Mouse (Mus musculus) liver, embryonic 11.5 days (tissue): ENCODE data around the gene Gm5431. TPM values are rescaled to one million over a fixed set of nuclear protein-coding genes. Genes with fewer than 3 reads are reported as not detected.

Experiments used
- ATAC-seq: fragments of 200-750 bp; cut with Nextera tagmentation; replicated peaks from 2 replicates; pipeline ENCODE4 v1.8.0; 2017; ENCODE audit warnings: moderate number of reproducible peaks, mild to moderate bottlenecking, moderate TSS enrichment, moderate library complexity; ENCODE audit not compliant: low FRiP score
- DNase-seq: peaks from one replicate; pipeline ENCODE4 v3.0.0-alpha.2; 2017; ENCODE audit warnings: low spot score
- H3K27ac ChIP-seq: fragments of 300-500 bp; sonication (generic); 2 replicates; pipeline ENCODE4 v1.5.1; 2014; ENCODE audit warnings: mild to moderate bottlenecking, low read depth, low read length, control low read depth
- H3K27me3 ChIP-seq: fragments of 300-500 bp; sonication (generic); replicated peaks from 2 replicates; pipeline ENCODE4 v1.6.1; 2014; ENCODE audit warnings: low read length, mixed read lengths; ENCODE audit not compliant: control insufficient read depth, insufficient read depth
- H3K36me3 ChIP-seq: fragments of 300-500 bp; sonication (generic); 2 replicates; pipeline ENCODE4 v1.6.1; 2014; ENCODE audit warnings: mild to moderate bottlenecking, low read length, moderate library complexity, mixed read lengths; ENCODE audit not compliant: control insufficient read depth, insufficient read depth
- H3K4me1 ChIP-seq: fragments of 300-500 bp; sonication (generic); replicated peaks from 2 replicates; pipeline ENCODE4 v1.6.1; 2014; ENCODE audit warnings: low read length, mixed read lengths; ENCODE audit not compliant: control insufficient read depth, insufficient read depth
- H3K4me2 ChIP-seq: fragments of 300-500 bp; sonication (generic); 2 replicates; pipeline ENCODE4 v1.6.1; 2014; ENCODE audit warnings: mild to moderate bottlenecking, control low read depth, moderate library complexity
- H3K4me3 ChIP-seq: fragments of 300-500 bp; sonication (generic); 2 replicates; pipeline ENCODE4 v1.5.1; 2014; ENCODE audit warnings: low read depth, low read length, control low read depth
- H3K9ac ChIP-seq: fragments of 300-500 bp; sonication (generic); 2 replicates; pipeline ENCODE4 v1.6.1; 2014; ENCODE audit warnings: low read depth, low read length, control low read depth
- H3K9me3 ChIP-seq: fragments of 300-500 bp; sonication (generic); 2 replicates; pipeline ENCODE4 v1.6.1; 2016; ENCODE audit warnings: low read length, inconsistent platforms, mixed read lengths; ENCODE audit not compliant: control insufficient read depth
- WGBS: fragments of 180-500 bp; shearing (Covaris S2); extraction: QIAGEN DNeasy Blood & Tissue Kit; methylation state at CpG from one replicate; pipeline ENCODE4 v1.1.7; 2014; 5-methylcytosine and 5-hydroxymethylcytosine counted together
- polyA plus RNA-seq: library from polyadenylated mRNA; unstranded; fragments of >200 nt; fragmentation: Nextera tagmentation; extraction: Ambion mirVana; gene quantifications from 2 replicates; pipeline ENCODE4 v1.2.1, GENCODE M21; 2014

Gm5431 gene
- polyA plus RNA-seq, 1 experiment from 2014 or later: 0.30 TPM

DNA sequence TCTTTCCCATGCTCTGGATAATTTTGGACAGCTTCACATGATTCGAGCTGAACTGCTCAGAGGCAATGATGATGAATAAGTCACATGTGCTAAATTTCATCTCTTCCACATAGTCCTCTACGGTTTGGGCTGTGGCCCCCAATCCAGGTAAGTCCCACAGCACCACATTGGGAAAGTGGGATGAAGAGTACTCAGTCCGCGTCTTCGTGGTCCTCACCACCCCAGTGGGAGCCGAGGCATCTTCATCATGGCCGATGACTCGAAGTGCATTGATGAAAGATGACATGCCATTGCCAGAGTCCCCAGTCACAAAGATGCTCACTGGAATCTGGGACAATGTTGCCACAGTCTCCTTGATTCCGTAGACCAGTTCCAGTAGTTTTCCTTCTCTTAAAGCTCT lies 35.5 kb downstream of the Gm5431 start:
- Histone ChIP-seq H3K4me3 (no peak overlapping the region), H3K9me3 (no peaks in the 10 kb centered on the region), H3K4me2 (no peak overlapping the region), H3K9ac (no peak overlapping the region), H3K27me3 (no peaks in the 10 kb centered on the region), H3K36me3 (peaks cover 2% of the 10 kb centered on the region; the same call in 1 of the 2 replicates), H3K4me1 (peaks cover 18% of the 10 kb centered on the region), H3K27ac (no peak overlapping the region)
- ATAC-seq: no peak
- no peak for DNase-seq
- whole genome bisulfite sequencing: 94% methylated on average over 9 of the region's 9 CpGs

DNA sequence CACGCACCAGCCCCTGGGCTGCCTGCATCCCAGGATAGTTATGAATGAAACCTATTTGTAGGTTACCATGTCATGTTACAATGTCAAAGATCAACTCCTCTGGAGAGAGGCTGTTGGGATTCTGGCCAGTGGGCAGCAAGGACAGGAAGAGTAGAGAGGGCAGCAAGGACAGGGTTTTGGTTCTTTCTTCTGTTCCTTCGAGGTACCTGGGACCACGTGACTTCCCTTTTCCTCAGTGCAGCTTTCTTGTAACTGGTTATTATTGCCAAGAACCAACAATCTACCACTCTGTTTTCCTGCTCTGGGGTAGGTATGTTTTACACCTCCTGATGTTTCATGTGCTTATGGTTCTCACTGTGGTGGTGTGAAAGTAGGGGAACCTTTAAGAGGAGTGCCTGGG lies 38.2 kb downstream of the Gm5431 start:
- H3K27me3 ChIP-seq: 0 out of 2 replicates have a peak, but pooled peaks cover 3% of the 10 kb centered on the region
- ATAC-seq: no peak
- H3K4me3 ChIP-seq: no peak overlapping the region
- H3K4me2 ChIP-seq: no peak overlapping the region
- WGBS: 74% methylated on average over 3 of the region's 3 CpGs
- H3K4me1 ChIP-seq: peaks cover 4% of the 10 kb centered on the region; the same call in 1 of the 2 replicates
- H3K27ac ChIP-seq: no peak overlapping the region
- H3K9ac ChIP-seq: no peak overlapping the region
- no peak for DNase-seq
- H3K36me3 ChIP-seq: peaks cover 2% of the 10 kb centered on the region; the same call in 1 of the 2 replicates
- H3K9me3 ChIP-seq: no peaks in the 10 kb centered on the region

DNA sequence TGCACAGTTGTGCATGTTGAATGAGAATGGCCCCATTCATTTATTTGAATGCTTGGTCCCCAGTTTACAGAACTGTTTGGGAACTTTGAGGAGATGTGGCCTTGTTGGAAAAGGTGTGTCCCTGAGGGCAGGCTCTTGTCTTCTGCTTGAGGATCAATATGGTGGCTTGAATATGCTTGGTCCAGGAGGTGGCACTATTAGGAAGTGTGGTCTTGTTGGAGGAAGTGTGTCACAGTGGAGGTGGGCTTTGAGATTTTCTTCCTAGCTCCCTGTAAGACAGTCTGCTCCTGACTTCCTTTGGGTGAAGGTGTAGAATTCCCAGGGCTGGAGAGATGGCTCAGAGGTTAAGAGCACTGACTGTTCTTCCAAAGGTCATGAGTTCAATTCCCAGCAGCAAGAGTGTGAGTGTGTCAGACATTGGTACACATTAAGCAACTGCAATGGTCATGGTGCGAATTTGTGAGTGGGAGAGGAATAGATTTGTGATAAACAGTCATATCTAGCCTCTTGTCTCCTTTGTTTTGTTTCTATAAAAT lies 39.2 kb downstream of the Gm5431 start:
- Histone ChIP-seq H3K27me3 (0 out of 2 replicates have a peak, but pooled peaks cover 3% of the 10 kb centered on the region), H3K27ac (no peak overlapping the region), H3K9ac (no peak overlapping the region), H3K4me3 (no peak overlapping the region), H3K4me1 (peaks cover 6% of the 10 kb centered on the region; the same call in 1 of the 2 replicates), H3K4me2 (no peak overlapping the region), H3K9me3 (no peaks in the 10 kb centered on the region), H3K36me3 (peaks cover 2% of the 10 kb centered on the region; the same call in 1 of the 2 replicates)
- no peak for DNase-seq
- ATAC-seq: no peak
- WGBS: 76% methylated on average over 1 of the region's 1 CpGs

DNA sequence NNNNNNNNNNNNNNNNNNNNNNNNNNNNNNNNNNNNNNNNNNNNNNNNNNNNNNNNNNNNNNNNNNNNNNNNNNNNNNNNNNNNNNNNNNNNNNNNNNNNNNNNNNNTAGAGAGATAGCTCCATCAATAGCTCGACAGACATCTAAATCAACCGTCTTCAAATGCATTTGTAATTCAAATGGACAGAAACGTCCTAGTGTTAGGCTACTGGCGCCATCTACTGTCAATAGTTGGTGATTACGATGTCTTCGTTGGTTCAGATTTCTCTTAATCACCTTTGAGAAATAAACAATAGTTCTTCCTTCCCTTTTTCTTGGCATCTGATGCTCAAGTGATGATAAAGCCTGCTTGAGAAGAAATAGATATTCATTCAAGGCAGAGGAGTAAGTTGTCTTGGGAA lies 43.0 kb downstream of the Gm5431 start:
- under 1% methylated on average over 6 of the region's 6 CpGs for WGBS
- no peak for ATAC-seq
- Histone ChIP-seq H3K27ac (no peak overlapping the region), H3K4me2 (peak overlapping the region; percentile 95), H3K9me3 (no peaks in the 10 kb centered on the region), H3K4me1 (peaks cover 13% of the 10 kb centered on the region; the same call in 1 of the 2 replicates), H3K36me3 (no peaks in the 10 kb centered on the region), H3K9ac (no peak overlapping the region), H3K4me3 (no peak overlapping the region), H3K27me3 (0 out of 2 replicates have a peak, but pooled peaks cover 3% of the 10 kb centered on the region)
- DNase-seq: no peak

DNA sequence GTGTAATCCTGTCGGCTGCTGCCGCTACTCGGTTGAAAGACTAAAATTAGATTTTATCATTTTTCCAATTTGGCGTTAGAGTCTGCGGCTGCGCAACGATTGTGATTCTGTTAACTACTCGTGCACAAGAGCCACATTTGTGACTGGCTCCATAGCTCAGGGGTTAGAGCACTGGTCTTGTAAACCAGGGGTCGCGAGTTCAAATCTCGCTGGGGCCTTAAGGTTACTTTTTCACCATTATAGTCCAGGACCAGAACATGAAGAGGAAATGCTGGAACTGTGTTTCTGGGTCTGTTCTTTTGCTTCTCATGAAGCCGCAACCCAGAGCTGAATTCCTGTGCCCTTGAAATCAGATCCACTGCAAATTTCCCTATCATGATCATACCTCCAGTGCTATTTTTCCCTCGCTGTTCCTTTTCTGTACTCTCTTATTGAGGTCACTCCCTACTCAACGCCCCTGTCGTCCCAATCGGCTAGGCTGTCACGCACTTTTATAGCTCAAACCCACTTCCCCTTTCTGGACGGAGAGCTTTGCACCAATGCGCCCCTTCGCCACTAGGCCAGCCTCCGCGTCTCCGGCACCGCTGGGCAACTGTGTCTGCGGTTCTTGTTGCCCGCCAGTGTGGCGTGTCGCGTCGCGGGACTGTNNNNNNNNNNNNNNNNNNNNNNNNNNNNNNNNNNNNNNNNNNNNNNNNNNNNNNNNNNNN lies 48.4 kb downstream of the Gm5431 start:
- Histone ChIP-seq H3K4me1 (peaks cover 22% of the 10 kb centered on the region; the same call in 1 of the 2 replicates), H3K36me3 (no peaks in the 10 kb centered on the region), H3K9ac (peak overlapping the region; percentile 58), H3K27me3 (peaks cover 8% of the 10 kb centered on the region), H3K4me3 (peak overlapping the region; percentile 64), H3K27ac (0 out of 2 replicates have a peak overlapping the region, but pooled peaks have one; percentile 16), H3K4me2 (peak overlapping the region; percentile 95), H3K9me3 (no peaks in the 10 kb centered on the region; the same call in 1 of the 2 replicates)
- DNase-seq (peak; percentile 88), ATAC-seq (peak; percentile 67)
- WGBS: under 1% methylated on average over 31 of the region's 31 CpGs

DNA sequence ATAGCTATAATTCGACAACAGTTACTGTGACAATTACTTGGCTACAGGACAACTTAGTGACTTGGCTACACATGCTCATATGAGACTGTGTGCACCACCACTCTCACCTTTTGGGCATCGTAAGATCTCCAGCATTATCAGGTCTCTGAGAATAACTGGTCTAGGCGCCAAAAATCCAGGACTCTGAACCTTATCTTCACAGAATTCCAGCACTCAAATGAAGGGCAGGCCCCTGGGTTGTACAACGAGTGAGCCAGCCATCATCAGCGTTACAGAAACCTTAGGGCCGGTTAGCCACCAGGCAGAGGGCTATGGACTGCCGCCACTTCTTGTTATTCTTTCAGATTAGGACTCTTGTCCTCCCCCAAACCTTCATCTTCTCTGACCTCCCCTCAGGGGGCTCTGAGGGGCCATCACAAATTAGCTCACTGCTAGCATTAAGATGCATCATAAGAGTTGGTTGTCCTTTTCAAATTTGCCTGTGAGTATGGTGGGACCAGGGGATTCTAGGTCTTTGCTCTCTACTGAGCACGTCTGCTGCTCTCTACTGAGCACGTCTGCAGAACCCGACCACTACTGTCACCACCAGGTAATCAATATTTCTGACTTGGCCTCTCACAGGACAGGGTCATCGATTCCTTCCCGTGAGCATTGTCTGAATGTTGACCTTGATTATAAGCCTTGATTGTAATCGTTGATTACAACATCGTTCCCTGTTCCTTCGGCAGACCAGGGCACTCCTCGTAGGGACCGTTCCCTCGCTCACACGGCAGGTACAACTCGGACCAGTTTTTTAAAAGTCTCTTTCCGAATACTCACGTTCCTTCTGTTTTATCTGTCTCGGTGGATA lies 49.2 kb downstream of the Gm5431 start:
- DNase-seq: peak; percentile 64
- H3K4me1 ChIP-seq: peaks cover 16% of the 10 kb centered on the region; the same call in 1 of the 2 replicates
- no peak overlapping the region for H3K27ac ChIP-seq
- peaks cover 8% of the 10 kb centered on the region for H3K27me3 ChIP-seq
- H3K4me2 ChIP-seq: peak overlapping the region; percentile 95
- peak overlapping the region; percentile 58; the same call in 1 of the 2 replicates for H3K9ac ChIP-seq
- 8% methylated on average over 23 of the region's 23 CpGs for WGBS
- no peak for ATAC-seq
- no peaks in the 10 kb centered on the region; the same call in 1 of the 2 replicates for H3K9me3 ChIP-seq
- H3K36me3 ChIP-seq: no peaks in the 10 kb centered on the region
- peak overlapping the region; percentile 64 for H3K4me3 ChIP-seq

- Histone ChIP-seq H3K9me3 (no peaks in the 10 kb centered on the region; the same call in 1 of the 2 replicates), H3K9ac (no peak overlapping the region), H3K4me3 (peak overlapping the region; percentile 64), H3K27ac (no peak overlapping the region), H3K4me2 (peak overlapping the region; percentile 95), H3K4me1 (peaks cover 16% of the 10 kb centered on the region; the same call in 1 of the 2 replicates), H3K27me3 (peaks cover 8% of the 10 kb centered on the region), H3K36me3 (no peaks in the 10 kb centered on the region)
- 79% methylated on average over 4 of the region's 4 CpGs for WGBS
- DNase-seq (no peak), ATAC-seq (no peak)
Observed at GRCm38 (mm10) chr11:48852190-48852589, 49.8 kb downstream of the Gm5431 start.

GRCm38 (mm10) chr11:48851270-48851995 lies 50.6 kb downstream of the Gm5431 start:
- Histone ChIP-seq H3K9me3 (no peaks in the 10 kb centered on the region; the same call in 1 of the 2 replicates), H3K4me1 (peaks cover 16% of the 10 kb centered on the region; the same call in 1 of the 2 replicates), H3K4me2 (no peak overlapping the region), H3K4me3 (no peak overlapping the region), H3K9ac (no peak overlapping the region), H3K27ac (no peak overlapping the region), H3K36me3 (no peaks in the 10 kb centered on the region), H3K27me3 (peaks cover 8% of the 10 kb centered on the region)
- whole genome bisulfite sequencing: 74% methylated on average over 4 of the region's 4 CpGs
- no peak for ATAC-seq
- no peak for DNase-seq
